Mouse (Mus musculus): Measurements from ENCODE around the gene Ddx4. TPM values are rescaled to one million over a fixed set of nuclear protein-coding genes. Genes with fewer than 3 reads are reported as not detected.

The Ddx4 gene
- polyA plus RNA-seq, 1 experiment from 2014 or later, result 0.71 TPM

- Histone ChIP-seq H3K27ac (ENCODE audit: low read depth, low read length) (no peak overlapping the region), H3K36me3 (ENCODE audit: control insufficient read depth, insufficient read depth, low read length) (no peaks in the 10 kb centered on the region), H3K4me2 (ENCODE audit: low read depth, low read length) (no peak overlapping the region), H3K9ac (replicated peaks; ENCODE audit: low read depth, low read length) (no peak overlapping the region), H3K9me3 (ENCODE audit: control insufficient read depth, low read length) (no peaks in the 10 kb centered on the region), H3K4me1 (ENCODE audit: control insufficient read depth, insufficient read depth, low read length) (no peaks in the 10 kb centered on the region), H3K27me3 (ENCODE audit: control insufficient read depth, insufficient read depth, low read length) (no peaks in the 10 kb centered on the region), H3K4me3 (ENCODE audit: low read depth, low read length) (no peak overlapping the region)
- 89% methylated on average over 1 of the region's 1 CpGs for WGBS
- no peak for ATAC-seq (ENCODE audit: low read depth)
Measured at GRCm38 (mm10) chr13:112645529-112646186, 6.6 kb downstream of the Ddx4 start.

- no peaks in the 10 kb centered on the region for H3K27me3 ChIP-seq (ENCODE audit: control insufficient read depth, insufficient read depth, low read length)
- no peak overlapping the region for H3K4me3 ChIP-seq (ENCODE audit: low read depth, low read length)
- no peak overlapping the region for H3K27ac ChIP-seq (ENCODE audit: low read depth, low read length)
- no peaks in the 10 kb centered on the region for H3K36me3 ChIP-seq (ENCODE audit: control insufficient read depth, insufficient read depth, low read length)
- no peak overlapping the region for H3K4me2 ChIP-seq (ENCODE audit: low read depth, low read length)
- no peaks in the 10 kb centered on the region for H3K9me3 ChIP-seq (ENCODE audit: control insufficient read depth, low read length)
- no peak for ATAC-seq (ENCODE audit: low read depth)
- no peak overlapping the region for H3K9ac ChIP-seq (replicated peaks; ENCODE audit: low read depth, low read length)
- 87% methylated on average over 3 of the region's 3 CpGs for WGBS
- H3K4me1 ChIP-seq (ENCODE audit: control insufficient read depth, insufficient read depth, low read length), result no peaks in the 10 kb centered on the region
Measured at GRCm38 (mm10) chr13:112644996-112645395, 7.3 kb downstream of the Ddx4 start.

GRCm38 (mm10) chr13:112642897-112643296 is 9.4 kb downstream of the Ddx4 start:
- H3K4me1 ChIP-seq (ENCODE audit: control insufficient read depth, insufficient read depth, low read length), result no peaks in the 10 kb centered on the region
- 94% methylated on average over 3 of the region's 3 CpGs for WGBS
- no peak for ATAC-seq (ENCODE audit: low read depth)
- H3K27ac ChIP-seq (ENCODE audit: low read depth, low read length), result no peak overlapping the region
- no peaks in the 10 kb centered on the region for H3K36me3 ChIP-seq (ENCODE audit: control insufficient read depth, insufficient read depth, low read length)
- H3K9ac ChIP-seq (replicated peaks; ENCODE audit: low read depth, low read length), result no peak overlapping the region
- no peaks in the 10 kb centered on the region for H3K9me3 ChIP-seq (ENCODE audit: control insufficient read depth, low read length)
- no peak overlapping the region for H3K4me3 ChIP-seq (ENCODE audit: low read depth, low read length)
- no peak overlapping the region for H3K4me2 ChIP-seq (ENCODE audit: low read depth, low read length)
- H3K27me3 ChIP-seq (ENCODE audit: control insufficient read depth, insufficient read depth, low read length), result no peaks in the 10 kb centered on the region

- ATAC-seq (ENCODE audit: low read depth), result no peak
- Histone ChIP-seq H3K36me3 (ENCODE audit: control insufficient read depth, insufficient read depth, low read length) (no peaks in the 10 kb centered on the region), H3K27ac (ENCODE audit: low read depth, low read length) (no peak overlapping the region), H3K4me3 (ENCODE audit: low read depth, low read length) (no peak overlapping the region), H3K27me3 (ENCODE audit: control insufficient read depth, insufficient read depth, low read length) (no peaks in the 10 kb centered on the region), H3K9me3 (ENCODE audit: control insufficient read depth, low read length) (no peaks in the 10 kb centered on the region), H3K4me1 (ENCODE audit: control insufficient read depth, insufficient read depth, low read length) (no peaks in the 10 kb centered on the region), H3K4me2 (ENCODE audit: low read depth, low read length) (no peak overlapping the region), H3K9ac (replicated peaks; ENCODE audit: low read depth, low read length) (no peak overlapping the region)
- 64% methylated on average over 4 of the region's 4 CpGs for WGBS
Measured at GRCm38 (mm10) chr13:112639111-112639510, 13.2 kb downstream of the Ddx4 start.

GRCm38 (mm10) chr13:112636498-112636897 is 15.8 kb downstream of the Ddx4 start:
- no peak overlapping the region for H3K4me3 ChIP-seq (ENCODE audit: low read depth, low read length)
- no peak overlapping the region for H3K4me2 ChIP-seq (ENCODE audit: low read depth, low read length)
- H3K27ac ChIP-seq (ENCODE audit: low read depth, low read length), result no peak overlapping the region
- WGBS, result 53% methylated on average over 3 of the region's 3 CpGs
- H3K4me1 ChIP-seq (ENCODE audit: control insufficient read depth, insufficient read depth, low read length), result no peaks in the 10 kb centered on the region
- no peak overlapping the region for H3K9ac ChIP-seq (replicated peaks; ENCODE audit: low read depth, low read length)
- no peaks in the 10 kb centered on the region for H3K27me3 ChIP-seq (ENCODE audit: control insufficient read depth, insufficient read depth, low read length)
- no peaks in the 10 kb centered on the region for H3K9me3 ChIP-seq (ENCODE audit: control insufficient read depth, low read length)
- no peak for ATAC-seq (ENCODE audit: low read depth)
- H3K36me3 ChIP-seq (ENCODE audit: control insufficient read depth, insufficient read depth, low read length), result no peaks in the 10 kb centered on the region

- 67% methylated on average over 7 of the region's 7 CpGs for WGBS
Measured at GRCm38 (mm10) chr13:112635174-112635837, 17.0 kb downstream of the Ddx4 start.

GRCm38 (mm10) chr13:112625566-112625965 is 26.7 kb downstream of the Ddx4 start:
- Histone ChIP-seq H3K4me3 (ENCODE audit: low read depth, low read length) (no peak overlapping the region), H3K4me2 (ENCODE audit: low read depth, low read length) (no peak overlapping the region), H3K4me1 (ENCODE audit: control insufficient read depth, insufficient read depth, low read length) (no peaks in the 10 kb centered on the region), H3K9ac (replicated peaks; ENCODE audit: low read depth, low read length) (no peak overlapping the region), H3K36me3 (ENCODE audit: control insufficient read depth, insufficient read depth, low read length) (no peaks in the 10 kb centered on the region), H3K9me3 (ENCODE audit: control insufficient read depth, low read length) (no peaks in the 10 kb centered on the region), H3K27ac (ENCODE audit: low read depth, low read length) (no peak overlapping the region), H3K27me3 (ENCODE audit: control insufficient read depth, insufficient read depth, low read length) (no peaks in the 10 kb centered on the region)
- ATAC-seq (ENCODE audit: low read depth), result no peak

More at GRCm38 (mm10) chr13:112635174-112635837, 17.0 kb downstream of the Ddx4 start:
- no peaks in the 10 kb centered on the region for H3K4me1 ChIP-seq (ENCODE audit: control insufficient read depth, insufficient read depth, low read length)
- no peak overlapping the region for H3K27ac ChIP-seq (ENCODE audit: low read depth, low read length)
- no peak for ATAC-seq (ENCODE audit: low read depth)
- no peaks in the 10 kb centered on the region for H3K36me3 ChIP-seq (ENCODE audit: control insufficient read depth, insufficient read depth, low read length)
- no peaks in the 10 kb centered on the region for H3K27me3 ChIP-seq (ENCODE audit: control insufficient read depth, insufficient read depth, low read length)
- no peak overlapping the region for H3K4me2 ChIP-seq (ENCODE audit: low read depth, low read length)
- no peak overlapping the region for H3K9ac ChIP-seq (replicated peaks; ENCODE audit: low read depth, low read length)
- no peak overlapping the region for H3K4me3 ChIP-seq (ENCODE audit: low read depth, low read length)
- no peaks in the 10 kb centered on the region for H3K9me3 ChIP-seq (ENCODE audit: control insufficient read depth, low read length)

GRCm38 (mm10) chr13:112624622-112625021 is 27.7 kb downstream of the Ddx4 start:
- 88% methylated on average over 3 of the region's 3 CpGs for WGBS
- H3K4me2 ChIP-seq (ENCODE audit: low read depth, low read length), result no peak overlapping the region
- H3K27ac ChIP-seq (ENCODE audit: low read depth, low read length), result no peak overlapping the region

GRCm38 (mm10) chr13:112623656-112624055 is 28.6 kb downstream of the Ddx4 start:
- H3K4me3 ChIP-seq (ENCODE audit: low read depth, low read length), result no peak overlapping the region
- 55% methylated on average over 7 of the region's 7 CpGs for WGBS
- no peak for ATAC-seq (ENCODE audit: low read depth)
- H3K9me3 ChIP-seq (ENCODE audit: control insufficient read depth, low read length), result no peaks in the 10 kb centered on the region
- H3K4me2 ChIP-seq (ENCODE audit: low read depth, low read length), result no peak overlapping the region
- no peaks in the 10 kb centered on the region for H3K4me1 ChIP-seq (ENCODE audit: control insufficient read depth, insufficient read depth, low read length)
- H3K27ac ChIP-seq (ENCODE audit: low read depth, low read length), result no peak overlapping the region
- no peaks in the 10 kb centered on the region for H3K36me3 ChIP-seq (ENCODE audit: control insufficient read depth, insufficient read depth, low read length)
- no peaks in the 10 kb centered on the region for H3K27me3 ChIP-seq (ENCODE audit: control insufficient read depth, insufficient read depth, low read length)
- no peak overlapping the region for H3K9ac ChIP-seq (replicated peaks; ENCODE audit: low read depth, low read length)

More at GRCm38 (mm10) chr13:112624622-112625021, 27.7 kb downstream of the Ddx4 start:
- H3K9me3 ChIP-seq (ENCODE audit: control insufficient read depth, low read length), result no peaks in the 10 kb centered on the region
- no peaks in the 10 kb centered on the region for H3K4me1 ChIP-seq (ENCODE audit: control insufficient read depth, insufficient read depth, low read length)
- no peak overlapping the region for H3K4me3 ChIP-seq (ENCODE audit: low read depth, low read length)
- H3K27me3 ChIP-seq (ENCODE audit: control insufficient read depth, insufficient read depth, low read length), result no peaks in the 10 kb centered on the region
- H3K36me3 ChIP-seq (ENCODE audit: control insufficient read depth, insufficient read depth, low read length), result no peaks in the 10 kb centered on the region
- ATAC-seq (ENCODE audit: low read depth), result no peak
- H3K9ac ChIP-seq (replicated peaks; ENCODE audit: low read depth, low read length), result no peak overlapping the region

Measured in neural tube, embryonic 14.5 days (tissue).